Mouse (Mus musculus) cerebellum, adult 9-10 months (tissue): ENCODE results near the gene Vps11.
"Not testable (repeated sequence)": the region's sequence is repeated elsewhere in the genome, so short reads cannot be mapped to it uniquely, and the experiment has no call there.

Experiments used
- DNase-seq: peaks from one replicate; pipeline ENCODE4 v3.0.0; 2022

The Vps11 gene

GRCm38 (mm10) chr9:44334396-44335330, 26.8 kb downstream of the Vps11 start, which contains the start of gene H2afx:
TSS of gene H2afx (plus strand) at chr9:44334694.
- DNase-seq: peak; percentile 100

- DNase-seq: peak; percentile 58
Observed at GRCm38 (mm10) chr9:44332918-44333638, 28.4 kb downstream of the Vps11 start.

- DNase-seq: no peak
Observed at GRCm38 (mm10) chr9:44330736-44331135, 30.7 kb downstream of the Vps11 start.

GRCm38 (mm10) chr9:44327926-44328325, 33.5 kb downstream of the Vps11 start:
- DNase-seq: no peak

GRCm38 (mm10) chr9:44327064-44327711, 34.3 kb downstream of the Vps11 start:
- peak; percentile 62 for DNase-seq

GRCm38 (mm10) chr9:44326371-44327063, 35.0 kb downstream of the Vps11 start:
- DNase-seq: peak; percentile 91

GRCm38 (mm10) chr9:44325768-44326370, 35.6 kb downstream of the Vps11 start, which contains the start of gene Dpagt1:
TSS of gene Dpagt1 (plus strand) at chr9:44326019.
- no peak for DNase-seq

GRCm38 (mm10) chr9:44325032-44325767, 36.3 kb downstream of the Vps11 start:
- DNase-seq: not testable (repeated sequence)

- no peak for DNase-seq
Observed at GRCm38 (mm10) chr9:44324147-44324546, 37.3 kb downstream of the Vps11 start.

- DNase-seq: not testable (repeated sequence)
Observed at GRCm38 (mm10) chr9:44323656-44324055, 37.8 kb downstream of the Vps11 start.

GRCm38 (mm10) chr9:44320799-44321133, 40.7 kb downstream of the Vps11 start:
- no peak for DNase-seq

GRCm38 (mm10) chr9:44319887-44320798, 41.3 kb downstream of the Vps11 start, which contains the start of gene C2cd2l:
TSS of gene C2cd2l (minus strand) at chr9:44320285.
- DNase-seq: peak; percentile 95

GRCm38 (mm10) chr9:44319105-44319886, 42.2 kb downstream of the Vps11 start:
- DNase-seq: peak; percentile 52

GRCm38 (mm10) chr9:44318826-44319095, 42.7 kb downstream of the Vps11 start:
- peak; percentile 49 for DNase-seq

GRCm38 (mm10) chr9:44318076-44318825, 43.2 kb downstream of the Vps11 start:
- peak; percentile 41 for DNase-seq

- DNase-seq: peak; percentile 52
Observed at GRCm38 (mm10) chr9:44317452-44317851, 44.0 kb downstream of the Vps11 start.

GRCm38 (mm10) chr9:44314910-44315309, 46.6 kb downstream of the Vps11 start:
- DNase-seq: peak; percentile 40

- DNase-seq: no peak
Observed at GRCm38 (mm10) chr9:44314257-44314547, 47.3 kb downstream of the Vps11 start.
